Mouse (Mus musculus) adrenal gland, postnatal 14 days (tissue): ENCODE data around the gene Tfcp2. TPM values are rescaled to one million over a fixed set of nuclear protein-coding genes. Genes with fewer than 3 reads are reported as not detected.
"Not testable (repeated sequence)": the region's sequence is repeated elsewhere in the genome, so short reads cannot be mapped to it uniquely, and the experiment has no call there.

ENCODE experiments used
- DNase-seq: peaks from one replicate; pipeline ENCODE4 v3.0.0; 2021; ENCODE audit warnings: mixed read lengths
- total RNA-seq: library from RNA; stranded (reverse); gene quantifications from 2 replicates; pipeline ENCODE4 v1.2.3, GENCODE M21; 2021

Gene Tfcp2
- total RNA-seq, 1 experiment from 2014 or later: 19.9 TPM

DNA sequence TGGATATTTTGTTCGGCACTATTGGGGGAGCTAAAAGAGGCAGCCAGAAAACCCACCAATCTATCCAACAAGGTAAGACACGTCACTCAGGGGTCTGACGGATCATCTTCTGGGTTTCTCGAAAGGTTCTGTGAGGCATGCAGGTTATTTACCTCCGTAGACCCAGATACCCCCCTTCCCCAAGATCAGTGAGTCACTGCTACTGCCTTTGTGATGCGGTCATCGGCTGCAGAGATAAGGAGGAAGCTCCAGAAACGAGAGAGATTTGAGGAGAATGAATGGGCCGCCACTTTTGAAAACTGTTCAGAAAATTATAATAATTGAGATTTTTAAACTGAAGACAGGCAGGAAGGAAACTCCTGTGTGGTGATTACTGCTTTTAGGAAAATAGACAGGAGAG, 4.6 kb upstream of the Tfcp2 start:
- peak; percentile 28 for DNase-seq

DNA sequence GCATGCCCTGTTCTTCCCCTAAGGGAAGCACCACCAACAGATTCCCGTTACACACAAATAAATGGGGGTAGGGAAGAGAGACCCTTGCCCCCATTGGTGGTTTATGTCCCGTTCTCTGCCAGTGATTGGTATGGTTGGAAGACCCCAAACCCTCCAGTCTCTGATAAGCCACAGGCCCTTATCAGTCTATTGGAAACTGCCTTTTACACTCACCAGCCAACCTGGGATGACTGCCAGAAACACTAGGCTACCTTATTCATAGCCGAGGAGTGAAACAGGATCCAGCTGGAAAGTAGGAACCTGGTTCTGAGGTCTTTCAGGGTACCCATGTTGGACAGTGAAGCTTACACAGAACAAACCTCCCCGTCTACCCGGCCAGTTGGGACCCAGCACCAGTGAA, 4.2 kb upstream of the Tfcp2 start:
- peak; percentile 48 for DNase-seq

DNA sequence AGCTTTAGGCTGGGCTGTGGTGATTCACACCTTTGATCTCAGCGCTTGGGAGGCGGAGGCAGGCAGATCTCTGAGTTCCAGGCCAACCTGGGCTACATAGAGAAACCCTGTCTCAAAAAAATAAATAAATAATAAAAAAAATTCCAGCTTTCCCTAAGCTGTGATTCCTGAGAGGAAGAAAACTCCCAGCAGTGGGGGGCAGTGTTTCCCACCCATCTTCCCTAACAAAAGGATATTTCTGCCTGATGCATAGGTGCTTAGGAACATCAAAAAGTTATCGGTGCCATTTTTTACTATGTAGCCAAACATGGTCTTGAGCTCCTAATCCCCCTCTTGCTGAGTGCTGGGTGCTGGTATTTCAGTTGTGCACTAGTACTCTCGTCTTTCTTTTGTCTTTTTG, 1.5 kb downstream of the Tfcp2 start:
- no peak for DNase-seq

DNA sequence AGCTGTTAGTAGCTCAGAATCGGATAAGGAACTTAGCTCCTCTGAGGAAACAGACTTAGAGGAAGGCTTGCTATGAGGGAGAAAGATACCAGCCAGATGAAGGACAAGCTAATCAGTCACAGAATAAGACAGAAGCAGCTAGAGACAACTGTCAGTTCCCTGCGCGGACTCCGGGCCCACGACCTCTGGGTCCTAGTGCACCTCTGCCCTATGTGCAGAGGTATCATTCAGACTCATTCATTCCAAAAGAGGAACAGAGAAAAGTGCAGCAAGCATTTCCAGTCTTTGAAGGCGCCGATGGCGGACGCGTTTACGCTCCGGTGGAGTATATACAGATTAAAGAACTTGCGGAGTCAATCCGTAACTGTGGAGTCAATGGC, 8.2 kb downstream of the Tfcp2 start:
- DNase-seq: not testable (repeated sequence)

DNA sequence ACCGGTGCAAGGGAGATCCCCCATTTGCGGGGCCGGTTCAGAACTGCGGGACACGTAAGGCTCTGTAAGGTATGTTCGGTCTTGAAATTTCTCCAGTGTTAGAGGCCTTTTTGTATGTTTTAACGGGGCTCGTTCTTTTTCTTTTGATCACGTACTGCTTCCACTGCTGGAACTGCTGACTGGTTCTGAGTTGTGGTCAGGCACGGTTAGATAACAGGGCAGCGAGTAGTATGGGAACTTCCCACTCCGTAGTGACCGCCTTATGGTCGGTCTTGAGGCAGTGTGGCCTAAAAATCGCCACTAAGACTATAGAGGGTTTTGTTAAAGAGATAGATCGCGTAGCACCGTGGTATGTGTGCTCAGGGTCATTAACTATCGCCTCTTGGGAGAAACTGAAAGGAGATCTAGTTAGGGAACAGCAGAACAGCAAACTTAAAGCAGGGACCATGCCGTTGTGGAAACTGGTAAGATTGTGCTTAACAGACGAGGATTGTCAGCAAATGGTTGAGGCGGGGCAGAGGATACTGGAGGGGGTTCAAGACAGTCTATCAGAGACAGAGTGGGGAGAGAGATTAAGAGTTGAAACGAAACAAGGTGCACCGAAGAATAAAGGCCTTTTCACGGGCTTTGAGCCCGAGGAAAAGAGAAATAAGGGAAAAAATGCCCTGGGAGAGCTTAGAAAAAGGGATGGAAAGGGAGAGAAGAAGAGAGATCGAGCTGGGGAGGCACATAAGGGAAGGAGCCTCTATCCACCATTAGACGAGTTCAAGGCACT, 8.7 kb downstream of the Tfcp2 start:
- DNase-seq: not testable (repeated sequence)

DNA sequence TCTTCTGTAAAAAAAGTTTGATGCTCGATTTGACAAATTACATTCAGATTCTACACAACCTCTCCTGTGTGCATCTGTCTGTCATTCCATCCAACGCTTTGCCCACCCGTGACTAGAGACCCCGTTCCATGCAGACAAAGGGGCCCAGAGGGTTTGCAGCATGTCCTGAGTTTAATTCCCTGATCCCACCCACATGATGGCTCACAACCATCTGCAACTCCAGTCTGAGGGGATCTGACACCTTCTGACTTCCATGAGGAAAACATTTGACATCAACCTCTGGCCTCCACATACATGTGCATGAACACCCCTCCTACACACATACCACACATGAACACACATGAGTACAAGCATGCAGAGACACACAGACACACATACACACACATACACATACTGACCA, 10.4 kb downstream of the Tfcp2 start:
- no peak for DNase-seq

DNA sequence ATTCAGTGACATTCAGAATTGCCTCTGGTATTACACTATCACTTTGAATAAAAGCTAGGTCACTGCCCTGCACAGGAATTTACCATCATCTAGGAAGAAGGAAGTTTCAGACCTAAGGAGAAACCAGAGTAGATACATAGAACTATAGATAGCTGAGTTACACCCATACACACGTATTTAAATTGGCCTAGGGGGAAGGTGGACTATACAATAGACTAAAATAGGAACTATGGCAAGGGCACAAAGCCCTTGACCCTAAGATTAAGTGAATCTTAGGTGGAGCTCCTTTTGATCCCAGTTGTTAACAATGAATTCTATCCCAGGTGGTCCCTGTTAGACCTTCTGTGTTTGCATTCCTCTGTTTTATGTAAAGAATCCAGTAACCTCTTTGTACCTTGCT, 10.8 kb downstream of the Tfcp2 start:
- not testable (repeated sequence) for DNase-seq

DNA sequence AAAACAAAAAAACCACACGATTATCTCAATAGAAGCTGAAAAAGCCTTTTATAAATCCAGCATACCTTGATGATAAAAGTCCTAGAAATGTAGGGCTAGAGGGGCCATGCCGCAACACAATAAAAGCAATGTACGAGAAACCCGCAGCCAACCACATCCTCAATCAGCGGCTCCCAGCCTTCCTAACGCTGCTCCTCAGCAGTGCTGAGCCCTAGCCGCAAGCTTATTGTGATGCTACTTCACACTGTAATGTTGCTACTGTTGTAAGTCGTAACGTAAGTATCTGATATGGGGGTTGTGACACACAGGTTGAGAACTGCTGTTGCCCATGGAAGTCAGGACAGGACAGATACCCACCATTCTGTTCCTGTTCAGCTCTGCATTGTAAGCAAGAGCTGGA, 12.4 kb downstream of the Tfcp2 start:
- no peak for DNase-seq

DNA sequence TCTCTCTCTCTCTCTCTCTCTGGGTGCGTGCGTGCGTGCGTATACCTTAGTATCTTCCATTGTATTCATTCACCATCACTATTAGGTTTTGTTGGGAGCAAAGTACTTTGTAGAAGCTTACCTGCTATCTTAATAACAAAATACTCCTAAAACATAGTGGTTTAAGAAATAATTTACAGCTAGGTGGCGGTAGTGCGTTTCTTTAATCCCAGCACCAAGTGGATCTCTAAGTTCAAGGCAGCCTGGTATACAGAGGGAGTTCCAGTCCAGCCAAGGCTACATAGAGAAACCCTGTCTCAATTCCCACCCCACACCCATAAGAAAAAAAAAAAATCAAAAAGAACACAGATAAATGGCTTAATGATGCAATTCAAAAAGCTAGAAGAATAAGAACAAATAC, 13.9 kb downstream of the Tfcp2 start:
- peak; percentile 37 for DNase-seq

DNA sequence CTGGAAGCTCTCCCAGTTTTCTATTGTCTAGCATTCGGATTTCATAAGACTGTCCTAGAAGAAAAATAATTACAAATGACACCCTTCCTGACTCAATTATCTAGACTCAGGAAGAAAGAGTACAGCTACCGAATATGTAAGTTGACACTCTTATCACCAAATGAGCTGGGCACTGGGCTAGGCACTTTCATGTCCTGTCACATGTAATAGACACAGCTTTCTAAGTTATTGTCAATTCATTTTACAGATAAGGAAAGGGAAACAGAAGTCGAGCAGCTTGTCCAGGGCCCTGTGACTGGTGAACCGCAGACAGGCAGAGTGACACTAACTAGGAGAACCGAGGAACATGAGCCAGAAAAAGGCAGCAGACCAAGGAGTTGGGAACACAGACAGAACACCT, 23.9 kb downstream of the Tfcp2 start:
- DNase-seq: no peak

DNA sequence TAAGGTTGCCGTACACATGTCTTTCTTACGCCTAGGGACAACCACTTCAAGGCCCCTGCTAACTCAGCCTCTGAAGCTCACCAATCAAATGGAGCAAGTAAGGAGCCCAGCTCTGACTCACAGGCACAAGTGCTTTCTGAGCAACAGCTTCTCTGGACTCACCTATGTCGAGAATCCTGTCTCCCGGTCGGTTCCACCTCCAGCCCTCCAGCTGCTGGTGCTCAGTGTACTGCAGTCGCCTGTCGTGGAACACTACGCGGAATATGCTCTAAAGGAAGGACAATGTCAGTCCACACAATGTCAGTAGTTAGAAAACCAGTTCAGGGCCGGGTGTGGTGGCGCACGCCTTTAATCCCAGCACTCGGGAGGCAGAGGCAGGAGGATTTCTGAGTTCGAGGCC, 26.4 kb downstream of the Tfcp2 start:
- DNase-seq: no peak

DNA sequence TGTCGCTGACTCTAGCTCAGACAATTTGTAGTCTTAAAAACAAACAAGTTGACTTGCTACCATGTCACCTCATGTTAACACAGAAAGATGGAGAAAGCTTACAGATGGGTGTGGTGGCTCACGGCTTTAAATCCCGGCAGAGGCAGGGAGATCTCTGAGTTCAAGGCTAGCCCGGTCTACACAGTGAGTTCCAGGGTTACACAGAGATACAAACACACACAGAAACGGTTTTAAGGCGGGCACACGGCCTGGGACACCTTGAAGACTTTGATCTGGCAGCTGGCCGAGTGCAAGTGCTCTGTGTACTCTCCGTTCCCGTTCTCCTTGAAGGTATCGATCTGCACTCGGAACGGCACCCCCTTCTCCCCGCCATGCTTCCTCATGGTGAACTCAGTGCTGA, 31.5 kb downstream of the Tfcp2 start:
- no peak for DNase-seq

DNA sequence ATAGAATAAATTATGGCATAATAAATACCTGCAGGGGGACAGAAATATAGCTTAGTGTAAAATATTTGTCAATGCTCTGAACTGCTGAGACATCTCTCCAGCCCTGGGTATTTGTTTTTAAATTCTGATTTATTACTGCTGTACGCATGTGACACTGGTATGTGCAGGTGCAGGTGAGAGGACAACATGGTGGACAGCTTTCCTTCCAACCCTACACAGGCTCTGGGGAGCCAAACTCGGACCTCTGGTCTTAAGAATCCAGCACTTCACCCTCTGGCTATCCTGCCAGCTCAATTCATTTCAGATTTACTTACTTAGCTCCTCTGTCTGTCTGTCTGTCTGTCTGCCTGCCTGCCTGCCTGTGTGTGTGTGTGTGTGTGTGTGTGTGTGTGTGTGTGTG, 36.7 kb downstream of the Tfcp2 start:
- DNase-seq: no peak

DNA sequence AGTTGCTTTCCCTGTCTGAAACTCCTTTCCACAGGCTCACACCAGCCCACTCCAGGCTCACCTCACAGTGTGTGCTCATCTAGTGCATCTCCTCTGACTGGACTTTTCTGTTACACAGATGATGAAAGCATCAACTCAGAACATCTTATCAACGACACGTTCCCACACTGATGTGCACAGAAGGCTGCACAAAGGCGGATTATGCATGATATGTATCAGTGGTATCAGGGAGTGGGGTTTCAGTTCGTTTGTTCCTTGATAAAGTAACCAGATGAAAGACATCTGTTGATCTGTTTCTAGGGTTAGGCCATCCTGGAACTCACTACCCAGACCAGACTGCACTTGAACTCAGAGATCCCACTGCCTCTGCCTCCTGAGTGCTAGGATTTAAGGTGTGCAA, 38.4 kb downstream of the Tfcp2 start:
- DNase-seq: no peak

DNA sequence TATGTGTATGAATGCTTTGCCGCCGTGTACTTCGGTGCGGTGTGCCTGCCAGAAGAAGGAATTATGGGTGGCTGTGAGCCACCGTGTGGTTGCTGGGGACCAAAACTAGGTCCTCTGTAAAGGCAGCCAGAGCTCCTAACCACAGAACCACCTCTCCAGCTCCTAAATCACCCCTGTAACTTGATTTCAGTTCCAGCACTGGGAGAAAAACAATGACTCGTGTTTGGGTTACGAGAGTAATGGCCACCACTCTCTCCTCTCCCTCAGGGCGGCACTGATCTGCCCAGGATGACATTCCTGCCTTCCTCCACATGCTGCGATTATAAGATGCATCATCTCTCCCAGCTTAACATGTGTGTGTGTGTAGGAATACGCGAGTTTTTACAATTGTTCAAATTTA, 41.7 kb downstream of the Tfcp2 start:
- no peak for DNase-seq

DNA sequence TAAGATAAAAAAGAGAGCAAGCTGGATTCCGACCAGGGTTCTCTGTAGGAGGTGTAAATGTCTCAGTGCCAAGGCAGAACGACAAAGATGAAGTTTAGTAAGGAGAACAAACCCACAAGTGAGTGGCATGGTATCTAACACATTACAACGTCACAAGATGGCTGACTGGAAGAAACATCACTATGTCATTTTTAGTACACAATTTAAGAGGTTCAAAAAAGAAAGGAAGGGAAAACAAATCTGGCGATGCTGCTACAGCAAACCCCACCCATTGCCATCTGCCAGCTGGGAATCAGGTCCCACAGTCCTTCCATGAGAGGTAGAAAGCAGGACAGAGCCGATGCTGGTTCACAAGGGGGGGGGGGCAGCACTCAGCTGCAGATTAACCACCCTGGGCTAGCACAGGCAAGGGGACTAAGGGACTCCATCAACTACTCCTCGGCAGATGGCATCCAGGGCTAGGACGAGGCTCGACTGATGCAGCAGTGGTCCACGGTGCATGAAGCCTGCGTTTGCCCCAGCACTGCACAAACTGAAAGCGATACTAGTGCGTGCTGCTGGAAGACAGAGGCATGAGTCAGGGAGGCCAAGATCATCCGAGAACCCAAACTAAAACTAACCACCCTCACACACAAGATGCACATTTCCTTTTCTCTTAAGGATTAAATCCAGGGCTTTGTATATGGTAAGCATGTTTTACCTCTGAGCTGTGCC, 43.2 kb downstream of the Tfcp2 start:
- DNase-seq: no peak

DNA sequence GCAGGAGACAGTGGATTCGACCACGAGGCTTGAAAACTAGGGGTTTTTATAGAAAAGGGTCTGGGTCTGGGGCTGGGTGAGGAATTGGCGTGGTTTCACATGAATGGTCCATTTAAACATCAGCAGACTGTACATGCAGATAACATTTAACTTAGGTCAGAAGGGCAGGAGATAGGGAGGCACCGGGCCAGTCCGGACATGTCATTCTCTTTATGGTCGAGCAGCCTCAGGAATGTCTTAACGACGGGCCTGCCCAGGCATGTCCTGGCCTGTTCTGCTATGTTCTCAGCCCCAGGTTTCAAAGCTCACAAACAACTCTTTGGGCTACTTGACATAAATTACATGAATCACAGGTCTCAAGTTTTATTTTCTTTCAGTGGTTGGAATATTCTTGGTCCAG, 52.3 kb downstream of the Tfcp2 start:
- DNase-seq: not testable (repeated sequence)

DNA sequence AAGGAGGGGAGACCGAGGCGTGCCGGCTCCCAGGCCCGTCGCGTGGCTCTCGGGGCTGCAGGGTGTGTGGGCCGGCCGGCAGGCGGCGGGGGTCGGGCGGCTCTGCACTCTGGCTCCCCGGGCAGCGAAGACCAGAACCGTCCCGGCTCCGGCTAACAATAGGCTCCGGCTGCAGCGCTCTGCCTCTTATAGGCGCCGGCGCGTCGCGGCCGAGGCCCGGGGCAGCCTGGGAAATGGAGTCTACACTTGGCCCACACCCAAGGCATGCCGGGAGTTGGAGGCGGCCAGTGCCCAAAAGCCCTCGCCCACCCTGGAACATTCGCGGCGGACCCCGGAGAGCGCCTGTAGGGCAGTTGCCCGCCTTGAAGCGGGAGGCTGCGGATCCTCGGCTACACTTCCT, 56.7 kb downstream of the Tfcp2 start, which contains the start of gene Csrnp2:
Csrnp2 (minus strand) TSS at position 387 of the 400 bp plus-strand sequence.
- DNase-seq: peak; percentile 95

DNA sequence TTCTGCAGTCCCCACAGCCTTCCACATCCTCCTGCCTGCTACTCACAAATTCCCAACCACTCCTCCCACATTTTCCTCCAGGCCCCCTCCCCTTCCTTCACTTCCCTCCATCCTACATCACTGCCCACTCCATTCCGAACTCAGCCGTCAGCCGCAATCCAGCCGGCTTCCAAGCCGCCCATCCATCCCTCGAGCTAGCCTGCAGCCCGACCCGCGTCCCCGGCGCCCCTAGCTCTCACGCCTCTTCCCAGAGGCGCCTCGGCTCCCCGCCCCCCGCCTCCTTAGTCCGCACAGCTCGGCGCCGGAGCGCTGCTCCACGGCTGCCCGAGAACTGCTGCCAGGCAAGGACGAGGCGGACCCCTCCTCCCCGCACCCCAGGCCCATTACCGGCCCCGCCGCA, 57.2 kb downstream of the Tfcp2 start:
- peak; percentile 69 for DNase-seq

DNA sequence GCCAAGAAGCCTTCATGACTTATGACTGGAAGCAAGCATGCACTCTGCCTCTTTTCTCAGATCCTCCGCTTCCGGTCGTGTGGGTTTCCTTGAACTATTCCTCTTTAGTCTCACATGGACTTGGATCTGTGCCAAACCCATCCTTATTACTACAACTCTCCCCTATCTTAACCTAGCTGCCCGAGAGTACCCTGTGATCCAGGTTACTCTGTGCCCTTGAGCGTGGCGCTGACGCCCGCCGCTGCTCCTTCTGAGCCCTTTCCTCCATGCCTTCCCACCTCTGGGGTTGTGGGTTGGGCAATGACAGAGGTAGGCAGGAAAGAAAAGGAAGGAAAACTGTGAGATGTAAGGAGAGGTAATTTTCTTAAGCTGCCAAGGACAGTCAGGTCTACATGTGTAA, 59.8 kb downstream of the Tfcp2 start:
- peak; percentile 38 for DNase-seq

DNA sequence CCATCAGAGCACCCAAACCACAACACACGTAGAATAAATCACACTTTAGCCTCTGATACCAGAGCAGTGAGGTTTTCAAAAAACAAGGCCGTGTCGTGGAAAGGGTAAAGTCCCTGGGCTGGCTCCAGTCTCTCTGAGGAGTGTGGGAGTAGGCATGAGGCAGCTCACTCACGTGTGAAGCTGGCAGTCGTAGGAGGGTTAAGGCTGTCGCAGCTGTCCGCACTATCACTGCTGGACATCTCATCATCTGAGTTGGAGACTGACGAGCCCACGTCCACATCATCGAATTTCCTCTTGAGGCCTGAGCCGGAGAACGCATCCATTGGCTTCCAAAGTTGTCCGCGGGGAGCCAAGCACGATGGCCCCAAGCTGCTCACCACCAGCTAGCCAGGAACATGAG, 62.5 kb downstream of the Tfcp2 start:
- DNase-seq: peak; percentile 35

DNA sequence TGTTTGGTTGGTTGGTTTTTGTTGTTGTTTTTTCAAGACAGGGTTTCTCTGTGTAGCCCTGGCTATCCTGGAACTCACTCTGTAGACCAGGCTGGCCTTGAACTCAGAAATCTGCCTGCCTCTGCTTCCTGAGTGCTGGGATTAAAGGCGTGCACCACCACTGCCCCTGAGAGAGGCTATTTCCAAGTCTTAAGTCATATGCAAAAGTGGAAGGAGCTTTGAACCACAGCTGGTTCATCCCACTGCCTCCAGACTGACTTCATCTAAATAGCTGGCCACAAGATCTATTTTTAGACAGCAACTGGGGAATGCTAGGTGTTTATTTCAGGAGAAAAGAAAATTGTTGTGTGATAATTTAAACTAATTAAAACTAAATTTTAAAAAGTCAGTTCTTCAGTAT, 63.5 kb downstream of the Tfcp2 start:
- DNase-seq: not testable (repeated sequence)

DNA sequence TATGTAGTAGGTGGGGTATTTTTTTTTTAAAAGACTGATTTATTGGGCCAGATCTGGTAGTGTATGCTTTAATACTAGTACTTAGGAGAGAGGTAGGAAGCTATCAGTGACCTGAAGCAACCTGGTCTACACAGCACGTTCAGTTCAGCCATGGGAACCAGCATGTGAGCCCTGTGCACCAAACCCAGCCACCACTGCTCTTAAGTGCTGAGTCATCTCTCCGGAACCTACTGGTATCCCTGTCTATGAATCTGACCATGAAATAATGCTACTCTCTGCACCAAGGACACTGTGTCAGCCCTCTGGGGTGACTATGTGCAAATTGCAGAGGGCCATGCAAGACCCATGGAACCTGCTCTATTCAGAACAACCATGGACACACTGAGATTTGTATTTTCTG, 64.8 kb downstream of the Tfcp2 start:
- no peak for DNase-seq

DNA sequence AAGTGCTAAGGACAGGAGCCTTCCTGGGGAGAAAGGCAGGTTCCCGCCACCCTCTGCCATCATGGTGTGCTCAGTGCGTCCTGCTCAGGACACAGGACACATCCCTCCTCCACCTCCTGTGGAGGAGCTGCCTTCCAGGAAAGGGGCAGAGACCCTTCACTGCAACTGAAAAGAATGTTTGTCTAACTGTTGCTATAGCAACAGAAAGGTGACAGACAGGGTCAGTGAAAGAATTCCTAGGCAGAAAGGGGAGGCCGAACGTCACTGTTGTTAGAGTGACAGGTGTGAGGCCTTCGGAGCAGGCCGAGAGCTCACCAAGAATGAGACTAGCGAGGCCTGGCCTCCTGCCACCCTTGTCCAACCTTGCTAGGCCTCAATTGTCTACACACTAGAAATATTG, 65.4 kb downstream of the Tfcp2 start:
- no peak for DNase-seq
